Mouse (Mus musculus): ENCODE measurements around the gene Rpl15.
"Not testable (repeated sequence)": the region's sequence is repeated elsewhere in the genome, so short reads cannot be mapped to it uniquely, and the experiment has no call there.

- not testable (repeated sequence) for TF ChIP-seq CTCF, EP300 (IDR thresholded peaks at IDR 0.05; ENCODE audit: low read depth)
Observed at GRCm38 (mm10) chr14:18229751-18230150, 41.4 kb downstream of the Rpl15 start.
